Mouse (Mus musculus) forebrain, embryonic 11.5 days (tissue): ENCODE data around the gene Coa5. TPM values are rescaled to one million over a fixed set of nuclear protein-coding genes. Genes with fewer than 3 reads are reported as not detected.

Source experiments
- ATAC-seq: fragments of 200-750 bp; cut with Nextera tagmentation; replicated peaks from 2 replicates; pipeline ENCODE4 v1.8.0; 2017; ENCODE audit warnings: moderate TSS enrichment; ENCODE audit not compliant: low FRiP score
- DNase-seq: peaks from one replicate; pipeline ENCODE4 v3.0.0-alpha.2; 2017; ENCODE audit warnings: low spot score
- H3K27ac ChIP-seq: fragments of 300-500 bp; sonication (generic); 2 replicates; pipeline ENCODE4 v1.5.1; 2014; ENCODE audit warnings: low read depth, low read length
- H3K27me3 ChIP-seq: fragments of 300-500 bp; sonication (generic); 2 replicates; pipeline ENCODE4 v1.6.1; 2014; ENCODE audit warnings: mild to moderate bottlenecking, low read length, mixed read lengths; ENCODE audit not compliant: control insufficient read depth, insufficient read depth
- H3K36me3 ChIP-seq: fragments of 300-500 bp; sonication (generic); 2 replicates; pipeline ENCODE4 v1.6.1; 2014; ENCODE audit warnings: mild to moderate bottlenecking, low read length, moderate library complexity, mixed read lengths; ENCODE audit not compliant: control insufficient read depth, insufficient read depth
- H3K4me1 ChIP-seq: fragments of 300-500 bp; sonication (generic); replicated peaks from 2 replicates; pipeline ENCODE4 v1.6.1; 2014; ENCODE audit warnings: low read length, mixed read lengths; ENCODE audit not compliant: control insufficient read depth, insufficient read depth
- H3K4me2 ChIP-seq: fragments of 300-500 bp; sonication (generic); 2 replicates; pipeline ENCODE4 v1.6.1; 2014; ENCODE audit warnings: low read depth, mild to moderate bottlenecking, low read length, moderate library complexity, mixed read lengths; ENCODE audit not compliant: severe bottlenecking
- H3K4me3 ChIP-seq: fragments of 300-500 bp; sonication (generic); 2 replicates; pipeline ENCODE4 v1.5.1; 2014; ENCODE audit warnings: low read depth, low read length
- H3K9ac ChIP-seq: fragments of 300-500 bp; sonication (generic); 2 replicates; pipeline ENCODE4 v1.6.1; 2014; ENCODE audit warnings: low read length
- H3K9me3 ChIP-seq: fragments of 300-500 bp; sonication (generic); 2 replicates; pipeline ENCODE4 v1.6.1; 2016; ENCODE audit warnings: low read length, mixed read lengths; ENCODE audit not compliant: control insufficient read depth
- WGBS: fragments of 180-500 bp; shearing (Covaris S2); extraction: QIAGEN DNeasy Blood & Tissue Kit; methylation state at CpG from one replicate; pipeline ENCODE4 v1.1.7; 2014; 5-methylcytosine and 5-hydroxymethylcytosine counted together
- polyA plus RNA-seq: library from polyadenylated mRNA; unstranded; fragments of >200 nt; fragmentation: Nextera tagmentation; extraction: Ambion mirVana; gene quantifications from 2 replicates; pipeline ENCODE4 v1.2.1, GENCODE M21; 2014

Gene Coa5
- polyA plus RNA-seq, 1 experiment from 2014 or later: 58.1 TPM

GRCm38 (mm10) chr1:37409647-37410046, 20.3 kb downstream of the Coa5 start:
- H3K4me1 ChIP-seq: no peaks in the 10 kb centered on the region
- no peak for DNase-seq
- no peak for ATAC-seq
- H3K9me3 ChIP-seq: no peaks in the 10 kb centered on the region
- H3K27me3 ChIP-seq: no peaks in the 10 kb centered on the region
- no peak overlapping the region for H3K9ac ChIP-seq
- H3K27ac ChIP-seq: no peak overlapping the region
- no peaks in the 10 kb centered on the region for H3K36me3 ChIP-seq
- H3K4me3 ChIP-seq: no peak overlapping the region
- H3K4me2 ChIP-seq: no peak overlapping the region

- no peaks in the 10 kb centered on the region for H3K27me3 ChIP-seq
- H3K9ac ChIP-seq: no peak overlapping the region
- H3K4me1 ChIP-seq: no peaks in the 10 kb centered on the region
- H3K27ac ChIP-seq: no peak overlapping the region
- WGBS: 83% methylated on average over 3 of the region's 3 CpGs
- no peak overlapping the region for H3K4me3 ChIP-seq
- ATAC-seq (no peak), DNase-seq (no peak)
- H3K9me3 ChIP-seq: no peaks in the 10 kb centered on the region
- H3K4me2 ChIP-seq: no peak overlapping the region
- no peaks in the 10 kb centered on the region for H3K36me3 ChIP-seq
Measured at GRCm38 (mm10) chr1:37408678-37409077, 21.2 kb downstream of the Coa5 start.

DNA sequence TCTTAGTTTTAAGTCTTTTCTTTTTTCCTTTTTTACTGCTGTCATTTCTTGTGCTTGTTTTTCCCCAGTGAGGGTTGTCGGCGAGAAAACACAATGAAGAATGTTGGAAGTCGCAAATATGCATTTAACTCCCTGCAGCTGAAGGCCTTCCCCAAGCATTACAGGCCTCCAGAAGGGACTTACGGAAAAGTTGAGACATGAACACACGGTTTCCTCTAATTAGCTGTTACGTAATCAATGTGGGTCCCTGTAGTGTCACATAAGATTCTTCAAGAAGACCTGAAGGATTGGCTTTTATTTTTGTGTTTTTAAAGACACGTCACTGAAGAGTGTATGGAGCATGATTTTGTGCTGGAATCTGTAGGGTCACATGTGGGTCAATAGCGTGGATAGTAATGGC, 21.8 kb downstream of the Coa5 start:
- ATAC-seq (no peak), DNase-seq (no peak)
- Histone ChIP-seq H3K27me3 (no peaks in the 10 kb centered on the region), H3K4me2 (no peak overlapping the region), H3K4me1 (no peaks in the 10 kb centered on the region), H3K9me3 (no peaks in the 10 kb centered on the region), H3K4me3 (no peak overlapping the region), H3K9ac (no peak overlapping the region), H3K27ac (no peak overlapping the region), H3K36me3 (no peaks in the 10 kb centered on the region)
- WGBS: 90% methylated on average over 8 of the region's 8 CpGs

DNA sequence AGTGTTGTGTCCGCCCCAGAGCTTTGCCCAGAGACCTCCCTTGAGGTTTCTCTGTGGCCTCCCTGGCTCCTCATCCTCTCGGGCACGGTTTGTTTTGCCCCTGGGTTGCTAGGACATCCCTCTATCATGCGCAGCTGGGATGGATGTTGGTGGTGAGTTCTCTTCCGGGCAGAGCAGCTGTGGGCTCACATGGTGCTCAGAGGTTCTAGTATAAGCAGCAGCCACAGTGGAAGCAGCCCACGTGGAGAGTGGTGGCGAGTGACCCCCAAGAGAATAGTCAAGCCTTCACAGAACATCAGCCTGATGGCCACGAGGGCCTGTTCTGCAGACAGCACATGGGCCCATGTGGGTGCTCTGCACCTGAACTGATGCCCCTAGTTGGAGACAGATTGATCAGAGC, 22.7 kb downstream of the Coa5 start:
- no peaks in the 10 kb centered on the region for H3K9me3 ChIP-seq
- no peak overlapping the region for H3K4me3 ChIP-seq
- H3K4me1 ChIP-seq: no peaks in the 10 kb centered on the region
- no peak overlapping the region for H3K27ac ChIP-seq
- no peak for ATAC-seq
- H3K4me2 ChIP-seq: no peak overlapping the region
- no peak for DNase-seq
- WGBS: 87% methylated on average over 8 of the region's 8 CpGs
- H3K36me3 ChIP-seq: no peaks in the 10 kb centered on the region
- H3K9ac ChIP-seq: no peak overlapping the region
- no peaks in the 10 kb centered on the region for H3K27me3 ChIP-seq

DNA sequence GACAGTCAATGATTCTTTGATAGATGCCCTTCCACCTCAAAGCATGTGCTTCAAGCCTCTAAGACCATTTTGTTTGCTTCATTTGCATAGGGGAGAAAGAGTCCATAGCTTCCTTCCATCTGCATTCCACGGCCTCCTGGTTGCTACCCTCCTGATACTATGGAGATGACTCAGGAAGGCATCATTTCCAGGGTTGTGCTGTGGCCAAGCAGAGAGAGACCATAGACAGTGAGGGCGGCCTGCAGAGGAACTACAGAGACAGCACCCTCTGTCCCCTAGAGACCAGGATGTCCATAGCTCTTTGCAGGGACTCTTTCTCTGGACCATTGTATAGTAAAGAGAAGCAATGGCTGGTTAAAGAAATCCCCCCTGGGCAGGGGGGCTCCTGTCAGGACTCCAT, 24.8 kb downstream of the Coa5 start:
- Histone ChIP-seq H3K4me3 (no peak overlapping the region), H3K36me3 (no peaks in the 10 kb centered on the region), H3K27me3 (no peaks in the 10 kb centered on the region), H3K9me3 (no peaks in the 10 kb centered on the region), H3K4me2 (no peak overlapping the region), H3K4me1 (no peaks in the 10 kb centered on the region), H3K27ac (no peak overlapping the region), H3K9ac (no peak overlapping the region)
- DNase-seq: no peak
- ATAC-seq: no peak
- WGBS: 79% methylated on average over 2 of the region's 2 CpGs

DNA sequence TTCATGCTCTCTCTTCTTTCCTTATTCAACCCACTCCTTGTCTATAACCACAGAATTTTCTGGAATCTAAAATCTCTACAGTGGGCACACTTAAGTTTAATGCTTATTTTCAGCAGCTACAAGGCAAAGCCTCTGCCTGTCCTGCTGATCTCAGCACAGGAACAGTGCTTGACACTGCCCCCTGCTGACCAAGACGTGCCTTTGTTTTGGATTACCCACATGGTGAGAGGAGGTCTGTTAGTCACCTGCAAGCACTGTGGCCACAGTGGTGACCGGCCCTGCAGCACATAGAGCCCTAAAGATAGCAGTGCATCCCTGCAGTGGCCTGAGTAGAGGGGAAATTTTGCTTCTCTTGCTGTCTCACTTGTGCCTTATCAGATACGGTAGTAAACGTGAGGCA, 28.2 kb downstream of the Coa5 start:
- H3K27ac ChIP-seq: no peak overlapping the region
- no peak overlapping the region for H3K9ac ChIP-seq
- H3K4me2 ChIP-seq: no peak overlapping the region
- H3K4me3 ChIP-seq: no peak overlapping the region
- H3K27me3 ChIP-seq: no peaks in the 10 kb centered on the region
- DNase-seq: peak; percentile 75
- ATAC-seq: no peak
- no peaks in the 10 kb centered on the region for H3K4me1 ChIP-seq
- 61% methylated on average over 4 of the region's 4 CpGs for WGBS
- no peaks in the 10 kb centered on the region for H3K9me3 ChIP-seq
- H3K36me3 ChIP-seq: no peaks in the 10 kb centered on the region

DNA sequence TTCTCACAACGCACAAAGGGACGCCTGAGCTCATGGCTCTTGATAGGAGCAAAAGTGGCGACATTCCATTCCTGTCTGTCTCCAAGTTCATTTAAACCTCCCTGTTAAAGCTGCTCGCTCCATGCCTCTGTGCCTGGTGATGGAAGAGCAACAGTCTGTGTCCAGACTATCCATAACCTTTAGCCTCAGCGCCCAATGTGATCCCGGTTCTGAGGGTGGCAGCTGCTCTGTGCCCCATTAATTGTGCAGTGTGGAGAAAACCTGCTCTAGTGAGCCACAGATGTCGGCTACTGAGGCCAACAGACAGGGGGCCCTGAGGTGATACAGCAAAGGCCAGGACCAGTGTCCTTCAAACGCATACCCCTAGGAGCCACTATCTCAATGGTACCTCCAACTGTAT, 30.2 kb downstream of the Coa5 start:
- ATAC-seq (no peak), DNase-seq (no peak)
- no peaks in the 10 kb centered on the region for H3K36me3 ChIP-seq

GRCm38 (mm10) chr1:37398961-37399360, 30.9 kb downstream of the Coa5 start:
- Histone ChIP-seq H3K36me3 (no peaks in the 10 kb centered on the region), H3K27ac (no peak overlapping the region), H3K4me3 (no peak overlapping the region), H3K4me1 (no peaks in the 10 kb centered on the region), H3K27me3 (no peaks in the 10 kb centered on the region), H3K9ac (no peak overlapping the region), H3K9me3 (no peaks in the 10 kb centered on the region), H3K4me2 (no peak overlapping the region)
- DNase-seq (no peak), ATAC-seq (no peak)
- WGBS: 74% methylated on average over 3 of the region's 3 CpGs

More for the DNA sequence above, 30.2 kb downstream of the Coa5 start:
- H3K27me3 ChIP-seq: no peaks in the 10 kb centered on the region
- H3K4me2 ChIP-seq: no peak overlapping the region
- H3K9ac ChIP-seq: no peak overlapping the region
- no peaks in the 10 kb centered on the region for H3K4me1 ChIP-seq
- H3K27ac ChIP-seq: no peak overlapping the region
- no peak overlapping the region for H3K4me3 ChIP-seq
- WGBS: 86% methylated on average over 8 of the region's 8 CpGs
- H3K9me3 ChIP-seq: no peaks in the 10 kb centered on the region

- H3K27ac ChIP-seq: no peak overlapping the region
Measured at GRCm38 (mm10) chr1:37396481-37396880, 33.4 kb downstream of the Coa5 start.

More at GRCm38 (mm10) chr1:37396481-37396880, 33.4 kb downstream of the Coa5 start:
- WGBS: 67% methylated on average over 1 of the region's 1 CpGs
- Histone ChIP-seq H3K4me1 (no peaks in the 10 kb centered on the region), H3K36me3 (no peaks in the 10 kb centered on the region), H3K9ac (no peak overlapping the region), H3K9me3 (no peaks in the 10 kb centered on the region), H3K27me3 (no peaks in the 10 kb centered on the region), H3K4me2 (no peak overlapping the region), H3K4me3 (no peak overlapping the region)
- DNase-seq (no peak), ATAC-seq (no peak)
